Mouse (Mus musculus): ENCODE measurements around the gene Tns1.

- TF ChIP-seq GATA1 (IDR thresholded peaks at IDR 0.05; ENCODE audit: borderline replicate concordance, low read length) = no peak
- TF ChIP-seq FLI1 (IDR thresholded peaks at IDR 0.05; ENCODE audit: low read length) = no peak
These were observed 2.2 kb downstream of the Tns1 start for GRCm38 (mm10) chr1:74121821-74122576.

Data from megakaryocyte, embryonic 14.5 days (primary cell).